Comparison of ENCODE assay signal across 19 mouse cellular contexts in genomic region chr17:56907096-56907495, GRCm38 (mm10). TPM values are rescaled to one million over a fixed set of nuclear protein-coding genes. Genes with fewer than 3 reads are reported as not detected.
DNase-seq lines count a peak whose midpoint lies in the region; ATAC-seq and TF ChIP-seq lines count a peak whose summit lies in the region.
"Had no signal": no experiment of that assay in that cellular context is flagged by ENCODE, and none has a peak within 500 bp of the region (broad histone marks: within the 10 kb centered on the region; RNA-seq: fewer than 3 reads in every experiment).

No protein-coding gene starts in this region.

- no peaks in the 10 kb centered on the region for H3K4me1 ChIP-seq in embryonic facial prominence, embryonic 14.5 days (ENCODE audit: control insufficient read depth, insufficient read depth, low read length)
- no peaks in the 10 kb centered on the region for H3K4me1 ChIP-seq in embryonic facial prominence, embryonic 10.5 days
- no peaks in the 10 kb centered on the region for H3K4me1 ChIP-seq in intestine, postnatal 0 days (replicated peaks; ENCODE audit: control insufficient read depth, insufficient read depth, low read length)
- H3K4me1 ChIP-seq in stomach, embryonic 16.5 days (ENCODE audit: control insufficient read depth, insufficient read depth, low read length) = peaks cover 18% of the 10 kb centered on the region
- H3K4me1 ChIP-seq: embryonic facial prominence, embryonic 12.5 days; neural tube, embryonic 12.5 days had no signal

- no peak overlapping the region for H3K4me2 ChIP-seq in embryonic facial prominence, embryonic 14.5 days (ENCODE audit: low read depth, low read length)
- no peak overlapping the region for H3K4me2 ChIP-seq in intestine, postnatal 0 days (replicated peaks; ENCODE audit: low read depth)
- H3K4me2 ChIP-seq in stomach, embryonic 16.5 days (ENCODE audit: low read depth, low read length) = no peak overlapping the region
- H3K4me2 ChIP-seq: embryonic facial prominence, embryonic 12.5 days; liver, embryonic 13.5 days; midbrain, embryonic 13.5 days; neural tube, embryonic 12.5 days had no signal

- H3K9me3 ChIP-seq in embryonic facial prominence, embryonic 14.5 days (ENCODE audit: control insufficient read depth, low read length) = no peaks in the 10 kb centered on the region
- H3K9me3 ChIP-seq in embryonic facial prominence, embryonic 10.5 days = no peaks in the 10 kb centered on the region
- H3K9me3 ChIP-seq in intestine, postnatal 0 days (ENCODE audit: control insufficient read depth) = no peaks in the 10 kb centered on the region
- no peaks in the 10 kb centered on the region for H3K9me3 ChIP-seq in stomach, embryonic 16.5 days (replicated peaks; ENCODE audit: control insufficient read depth, low read length)
- H3K9me3 ChIP-seq: embryonic facial prominence, embryonic 12.5 days; liver, embryonic 13.5 days; midbrain, embryonic 13.5 days; neural tube, embryonic 12.5 days had no signal

- DNase-seq in embryonic facial prominence, embryonic 14.5 days (ENCODE audit: low spot score) = peak; percentile 58
- DNase-seq in embryonic facial prominence, embryonic 10.5 days (ENCODE audit: low spot score) = no peak
- DNase-seq in lung, adult 18-20 months = peak; percentile 94 to 96
- DNase-seq in retina, postnatal 1 day = no peak
- no peak for DNase-seq in cerebellum, adult 18-20 months
- DNase-seq in layer of hippocampus, adult 2 months (ENCODE audit: low spot score in 2 of 2) = no peak
- DNase-seq: cerebellum, adult 8-10 months; gastrocnemius, postnatal 36 days; liver, embryonic 13.5 days; right cerebral cortex, postnatal 25 days had no signal

- H3K4me3 ChIP-seq in embryonic facial prominence, embryonic 14.5 days (ENCODE audit: low read depth, low read length) = no peak overlapping the region
- no peak overlapping the region for H3K4me3 ChIP-seq in embryonic facial prominence, embryonic 10.5 days
- no peak overlapping the region for H3K4me3 ChIP-seq in intestine, postnatal 0 days (ENCODE audit: low read depth, low read length)
- H3K4me3 ChIP-seq in stomach, embryonic 16.5 days (replicated peaks; ENCODE audit: low read length) = no peak overlapping the region
- H3K4me3 ChIP-seq in layer of hippocampus, adult 2 months = no peak overlapping the region
- H3K4me3 ChIP-seq: embryonic facial prominence, embryonic 12.5 days; liver, embryonic 13.5 days; midbrain, embryonic 13.5 days; neural tube, embryonic 12.5 days had no signal

- TF ChIP-seq CTCF in intestine, postnatal 0 days (IDR thresholded peaks at IDR 0.05; ENCODE audit: low read depth) = peak; percentile 17; the same call in 1 of the 2 replicates
- TF ChIP-seq CTCF in layer of hippocampus, adult 2 months (conservative IDR thresholded peaks at IDR 0.05) = no peak

- no peaks in the 10 kb centered on the region for H3K27me3 ChIP-seq in embryonic facial prominence, embryonic 14.5 days (replicated peaks; ENCODE audit: control insufficient read depth, insufficient read depth, low read length)
- H3K27me3 ChIP-seq in embryonic facial prominence, embryonic 10.5 days (replicated peaks; ENCODE audit: low read depth, poor library complexity, severe bottlenecking) = no peaks in the 10 kb centered on the region
- no peaks in the 10 kb centered on the region for H3K27me3 ChIP-seq in intestine, postnatal 0 days (replicated peaks; ENCODE audit: control insufficient read depth, insufficient read depth, low read length)
- no peaks in the 10 kb centered on the region for H3K27me3 ChIP-seq in stomach, embryonic 16.5 days (ENCODE audit: control insufficient read depth, insufficient read depth, low read length)
- H3K27me3 ChIP-seq: embryonic facial prominence, embryonic 12.5 days; liver, embryonic 13.5 days; midbrain, embryonic 13.5 days; neural tube, embryonic 12.5 days had no signal

- H3K36me3 ChIP-seq in embryonic facial prominence, embryonic 14.5 days (ENCODE audit: control insufficient read depth, insufficient read depth, low read length) = peaks cover 56% of the 10 kb centered on the region
- H3K36me3 ChIP-seq in embryonic facial prominence, embryonic 10.5 days (replicated peaks) = peaks cover 100% of the 10 kb centered on the region
- peaks cover 28% of the 10 kb centered on the region for H3K36me3 ChIP-seq in intestine, postnatal 0 days (ENCODE audit: control insufficient read depth, insufficient read depth)
- H3K36me3 ChIP-seq in stomach, embryonic 16.5 days (ENCODE audit: control insufficient read depth, insufficient read depth, low read length) = peaks cover 18% of the 10 kb centered on the region

- WGBS in embryonic facial prominence, embryonic 14.5 days = 91% methylated on average over 5 of the region's 5 CpGs
- WGBS in embryonic facial prominence, embryonic 10.5 days = 88% methylated on average over 5 of the region's 5 CpGs
- WGBS in intestine, postnatal 0 days = 71% methylated on average over 5 of the region's 5 CpGs
- 78% methylated on average over 5 of the region's 5 CpGs for WGBS in stomach, embryonic 16.5 days

- no peak overlapping the region for H3K27ac ChIP-seq in embryonic facial prominence, embryonic 14.5 days (replicated peaks; ENCODE audit: low read depth, low read length)
- no peak overlapping the region for H3K27ac ChIP-seq in embryonic facial prominence, embryonic 10.5 days (replicated peaks)
- H3K27ac ChIP-seq in intestine, postnatal 0 days (ENCODE audit: low read depth, low read length) = no peak overlapping the region
- peak overlapping the region; percentile 39; the same call in 1 of the 2 replicates for H3K27ac ChIP-seq in stomach, embryonic 16.5 days (ENCODE audit: low read length)
- no peak overlapping the region for H3K27ac ChIP-seq in layer of hippocampus, adult 2 months
- H3K27ac ChIP-seq: embryonic facial prominence, embryonic 12.5 days; liver, embryonic 13.5 days; midbrain, embryonic 13.5 days; neural tube, embryonic 12.5 days had no signal

- no peak overlapping the region for H3K9ac ChIP-seq in embryonic facial prominence, embryonic 14.5 days (ENCODE audit: low read depth, low read length)
- H3K9ac ChIP-seq in intestine, postnatal 0 days (ENCODE audit: low read depth, low read length) = no peak overlapping the region
- H3K9ac ChIP-seq in stomach, embryonic 16.5 days (ENCODE audit: low read length) = no peak overlapping the region
- H3K9ac ChIP-seq: embryonic facial prominence, embryonic 12.5 days; liver, embryonic 13.5 days; midbrain, embryonic 13.5 days; neural tube, embryonic 12.5 days had no signal

- peak; percentile 64; the same call in 1 of the 2 replicates for ATAC-seq in embryonic facial prominence, embryonic 14.5 days (ENCODE audit: low read depth)
- ATAC-seq in intestine, postnatal 0 days = no peak; the same call in 1 of the 2 replicates
- ATAC-seq in stomach, embryonic 16.5 days (ENCODE audit: insufficient read depth, low FRiP score) = peak; percentile 26; the same call in 1 of the 2 replicates
- ATAC-seq: forebrain, embryonic 16.5 days; midbrain, embryonic 13.5 days had no signal

RNA-seq across cellular contexts. Expression of gene Mllt1, which starts 28.1 kb away (rescaled TPM):
- 24.7 and 32.7 TPM in 2 replicates for polyA plus RNA-seq in embryonic facial prominence, embryonic 14.5 days (2014; fragmentation: Nextera tagmentation; extraction: Ambion mirVana)
- 70.9 and 73.1 TPM in 2 replicates for polyA plus RNA-seq in embryonic facial prominence, embryonic 10.5 days (2016; fragmentation: Nextera tagmentation; extraction: Ambion mirVana)
- polyA plus RNA-seq in intestine, postnatal 0 days (2015; fragmentation: Nextera tagmentation; extraction: Ambion mirVana) = 10.5 and 11.9 TPM in 2 replicates
- polyA plus RNA-seq in stomach, embryonic 16.5 days (2015; fragmentation: Nextera tagmentation; extraction: Ambion mirVana) = 22.4 and 25.5 TPM in 2 replicates
- total RNA-seq in layer of hippocampus, adult 2 months (2021) = 10 to 100 TPM; 81.0 to 87.5 TPM

RNA-seq across cellular contexts. Expression of gene 1700061G19Rik, which starts 31.8 kb away (rescaled TPM):
- 0.14 and 0.26 TPM in 2 replicates for polyA plus RNA-seq in embryonic facial prominence, embryonic 14.5 days (2014; fragmentation: Nextera tagmentation; extraction: Ambion mirVana)
- polyA plus RNA-seq in embryonic facial prominence, embryonic 10.5 days (2016; fragmentation: Nextera tagmentation; extraction: Ambion mirVana) = 0.44 and 0.52 TPM in 2 replicates
- 0.23 and 0.30 TPM in 2 replicates for polyA plus RNA-seq in intestine, postnatal 0 days (2015; fragmentation: Nextera tagmentation; extraction: Ambion mirVana)
- polyA plus RNA-seq in stomach, embryonic 16.5 days (2015; fragmentation: Nextera tagmentation; extraction: Ambion mirVana) = 0.45 and 0.60 TPM in 2 replicates
- under 1 TPM; 0.13 to 0.22 TPM for total RNA-seq in layer of hippocampus, adult 2 months (2021)
- total RNA-seq: gastrocnemius, postnatal 36 days; heart, postnatal 25 days had no signal

RNA-seq across cellular contexts. Expression of gene Acsbg2, which starts 32.8 kb away (rescaled TPM):
- polyA plus RNA-seq in embryonic facial prominence, embryonic 14.5 days (2014; fragmentation: Nextera tagmentation; extraction: Ambion mirVana) = not detected in 2 replicates
- polyA plus RNA-seq in embryonic facial prominence, embryonic 10.5 days (2016; fragmentation: Nextera tagmentation; extraction: Ambion mirVana) = not detected in 2 replicates
- polyA plus RNA-seq in intestine, postnatal 0 days (2015; fragmentation: Nextera tagmentation; extraction: Ambion mirVana) = not detected in 2 replicates
- not detected in 2 replicates for polyA plus RNA-seq in stomach, embryonic 16.5 days (2015; fragmentation: Nextera tagmentation; extraction: Ambion mirVana)
- not detected for total RNA-seq in layer of hippocampus, adult 2 months (2021)
- total RNA-seq: gastrocnemius, postnatal 36 days; heart, postnatal 25 days; left cerebral cortex, postnatal 36 days had no signal
- polyA plus RNA-seq: embryonic facial prominence, embryonic 12.5 days; forebrain, embryonic 16.5 days; liver, embryonic 13.5 days; midbrain, embryonic 13.5 days; neural tube, embryonic 12.5 days; stomach, embryonic 14.5 days had no signal

Comparison
In these comparisons a context has a peak if more than half of its experiments do, and no peak if none do; other contexts are left out.
1. DNase-seq: peak in embryonic facial prominence, embryonic 14.5 days (single experiment) and lung, adult 18-20 months (2 of 2); none in embryonic facial prominence, embryonic 10.5 days (single experiment), retina, postnatal 1 day (single experiment), cerebellum, adult 18-20 months (0 of 2) and layer of hippocampus, adult 2 months (0 of 2).